Mouse (Mus musculus): ENCODE measurements around the gene Hnrnpl.
A peak's percentile ranks its signal among the peaks of the same experiment; 100 is the strongest.

The Hnrnpl gene

GRCm38 (mm10) chr7:28790066-28790806, 18.1 kb upstream of the Hnrnpl start:
- DNase-seq (ENCODE audit: low spot score) = no peak

GRCm38 (mm10) chr7:28791706-28792105, 16.6 kb upstream of the Hnrnpl start:
- DNase-seq (ENCODE audit: low spot score) = no peak

- no peak for DNase-seq (ENCODE audit: low spot score)
Measured at GRCm38 (mm10) chr7:28792391-28793185, 15.8 kb upstream of the Hnrnpl start.

- DNase-seq (ENCODE audit: low spot score) = no peak
Measured at GRCm38 (mm10) chr7:28793834-28794233, 14.5 kb upstream of the Hnrnpl start.

GRCm38 (mm10) chr7:28794496-28794895, 13.8 kb upstream of the Hnrnpl start:
- DNase-seq (ENCODE audit: low spot score) = no peak

GRCm38 (mm10) chr7:28795832-28796231, 12.5 kb upstream of the Hnrnpl start:
- no peak for DNase-seq (ENCODE audit: low spot score)

- DNase-seq (ENCODE audit: low spot score) = peak; percentile 72
Measured at GRCm38 (mm10) chr7:28796562-28796975, 11.8 kb upstream of the Hnrnpl start.

GRCm38 (mm10) chr7:28799994-28800393, 8.3 kb upstream of the Hnrnpl start:
- DNase-seq (ENCODE audit: low spot score) = no peak

GRCm38 (mm10) chr7:28801451-28801850, 6.9 kb upstream of the Hnrnpl start:
- no peak for DNase-seq (ENCODE audit: low spot score)

- no peak for DNase-seq (ENCODE audit: low spot score)
Measured at GRCm38 (mm10) chr7:28801901-28802670, 6.3 kb upstream of the Hnrnpl start.

- DNase-seq (ENCODE audit: low spot score) = no peak
Measured at GRCm38 (mm10) chr7:28802846-28803588, 5.3 kb upstream of the Hnrnpl start.

- DNase-seq (ENCODE audit: low spot score) = no peak
Measured at GRCm38 (mm10) chr7:28803756-28804155, 4.6 kb upstream of the Hnrnpl start.

GRCm38 (mm10) chr7:28806869-28807268, 1.5 kb upstream of the Hnrnpl start:
- no peak for DNase-seq (ENCODE audit: low spot score)

GRCm38 (mm10) chr7:28807641-28808220, 610 bp upstream of the Hnrnpl start:
- no peak for DNase-seq (ENCODE audit: low spot score)

- DNase-seq (ENCODE audit: low spot score) = peak; percentile 85
Measured at GRCm38 (mm10) chr7:28808957-28809393, 634 bp downstream of the Hnrnpl start.

- peak; percentile 46 for DNase-seq (ENCODE audit: low spot score)
Measured at GRCm38 (mm10) chr7:28809401-28810089, 1.2 kb downstream of the Hnrnpl start.

GRCm38 (mm10) chr7:28810107-28811066, 2.0 kb downstream of the Hnrnpl start:
- peak; percentile 99 for DNase-seq (ENCODE audit: low spot score)

GRCm38 (mm10) chr7:28811228-28811627, 2.9 kb downstream of the Hnrnpl start:
- DNase-seq (ENCODE audit: low spot score) = peak; percentile 80

GRCm38 (mm10) chr7:28811640-28812275, 3.4 kb downstream of the Hnrnpl start:
- no peak for DNase-seq (ENCODE audit: low spot score)
